Mouse (Mus musculus) lung, postnatal 0 days (tissue): ENCODE results near the gene Nenf. TPM values are rescaled to one million over a fixed set of nuclear protein-coding genes. Genes with fewer than 3 reads are reported as not detected.

Source experiments
- ATAC-seq: fragments of 200-750 bp; cut with Nextera tagmentation; 2 replicates; pipeline ENCODE4 v1.8.0; 2017; ENCODE audit warnings: moderate library complexity
- DNase-seq: peaks from one replicate; pipeline ENCODE4 v3.0.0-alpha.2; 2016; ENCODE audit warnings: low spot score
- H3K27ac ChIP-seq: fragments of 300-500 bp; sonication (generic); 2 replicates; pipeline ENCODE4 v1.5.1; 2014; ENCODE audit warnings: antibody characterized with exemption, mild to moderate bottlenecking, low read length, mixed read lengths
- H3K27me3 ChIP-seq: fragments of 300-500 bp; sonication (generic); replicated peaks from 2 replicates; pipeline ENCODE4 v1.6.1; 2014; ENCODE audit warnings: low read length, mixed read lengths; ENCODE audit not compliant: insufficient read depth
- H3K36me3 ChIP-seq: fragments of 300-500 bp; sonication (generic); 2 replicates; pipeline ENCODE4 v1.6.1; 2014; ENCODE audit warnings: low read length, mixed read lengths; ENCODE audit not compliant: insufficient read depth
- H3K4me1 ChIP-seq: fragments of 300-500 bp; sonication (generic); 2 replicates; pipeline ENCODE4 v1.6.1; 2014; ENCODE audit warnings: antibody characterized with exemption, low read depth, low read length, mixed read lengths; ENCODE audit not compliant: insufficient read depth
- H3K4me2 ChIP-seq: fragments of 300-500 bp; sonication (generic); replicated peaks from 2 replicates; pipeline ENCODE4 v1.6.1; 2014; ENCODE audit warnings: low read depth, mild to moderate bottlenecking, low read length, moderate library complexity, mixed read lengths
- H3K4me3 ChIP-seq: fragments of 300-500 bp; sonication (generic); 2 replicates; pipeline ENCODE4 v1.5.1; 2014; ENCODE audit warnings: low read depth, low read length
- H3K9ac ChIP-seq: fragments of 300-500 bp; sonication (generic); replicated peaks from 2 replicates; pipeline ENCODE4 v1.6.1; 2014; ENCODE audit warnings: low read depth, mild to moderate bottlenecking
- H3K9me3 ChIP-seq: fragments of 300-500 bp; sonication (generic); 2 replicates; pipeline ENCODE4 v1.6.1; 2016; ENCODE audit warnings: low read length, mixed read lengths
- CTCF ChIP-seq: IDR thresholded peaks from 2 replicates; pipeline ENCODE4 v1.5.1; 2016; ENCODE audit warnings: antibody characterized with exemption, mild to moderate bottlenecking
- EP300 ChIP-seq: IDR thresholded peaks from 2 replicates; pipeline ENCODE4 v1.6.1; 2016; ENCODE audit warnings: antibody characterized with exemption, mild to moderate bottlenecking, control low read depth
- WGBS: fragments of 180-500 bp; shearing (Covaris S2); extraction: QIAGEN DNeasy Blood & Tissue Kit; methylation state at CpG from one replicate; pipeline ENCODE4 v1.1.7; 2014; 5-methylcytosine and 5-hydroxymethylcytosine counted together
- polyA plus RNA-seq: library from polyadenylated mRNA; unstranded; fragments of >200 nt; fragmentation: Nextera tagmentation; extraction: Ambion mirVana; gene quantifications from 2 replicates; pipeline ENCODE4 v1.2.1, GENCODE M21; 2015

Gene Nenf
- polyA plus RNA-seq, 1 experiment from 2014 or later, result 177 TPM

DNA sequence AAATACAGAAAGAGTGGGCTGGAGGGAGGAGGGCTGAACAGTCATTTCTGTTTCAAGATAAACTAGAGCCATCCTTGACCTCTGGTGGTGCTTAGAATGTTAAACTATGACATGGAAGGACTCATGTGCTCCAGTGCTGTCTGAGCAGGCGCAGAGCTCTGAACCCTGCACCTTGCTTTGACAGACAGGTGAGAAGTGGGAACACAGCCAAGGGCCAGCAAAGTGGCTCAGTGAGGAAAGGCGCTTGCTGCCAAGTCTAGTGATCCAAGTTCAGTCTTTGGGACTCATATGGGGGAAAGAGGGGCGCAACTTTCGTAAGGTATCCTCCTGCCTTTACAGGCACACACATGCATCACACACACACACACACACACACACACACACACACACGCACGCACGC lies 41.8 kb downstream of the Nenf start:
- ATAC-seq (no peak), DNase-seq (no peak)
- Histone ChIP-seq H3K36me3 (no peaks in the 10 kb centered on the region), H3K4me2 (no peak overlapping the region), H3K9me3 (no peaks in the 10 kb centered on the region), H3K4me3 (no peak overlapping the region), H3K27me3 (no peaks in the 10 kb centered on the region), H3K4me1 (no peaks in the 10 kb centered on the region; the same call in 1 of the 2 replicates), H3K9ac (no peak overlapping the region), H3K27ac (no peak overlapping the region)
- TF ChIP-seq EP300 (no peak), CTCF (no peak)
- 96% methylated on average over 6 of the region's 7 CpGs for WGBS

DNA sequence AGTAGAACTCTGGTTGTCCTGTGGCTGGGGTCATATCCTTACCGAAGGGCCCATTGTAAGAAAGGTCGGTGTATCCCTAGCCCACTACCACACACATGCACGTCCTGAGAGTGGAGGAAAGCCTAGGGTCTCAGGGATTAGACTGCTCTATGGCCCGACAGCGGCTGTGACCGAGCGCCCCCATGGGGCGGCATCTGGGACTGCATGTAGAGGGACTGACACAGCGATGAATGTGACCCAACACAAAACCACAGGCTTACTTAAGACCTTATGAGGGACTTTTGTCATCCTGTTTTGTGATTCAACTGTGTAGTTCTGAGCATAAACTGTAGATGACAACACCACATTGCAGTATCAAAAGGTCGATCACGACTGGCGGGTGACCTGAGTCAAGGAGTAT lies 42.5 kb downstream of the Nenf start:
- no peak overlapping the region for H3K4me3 ChIP-seq
- no peaks in the 10 kb centered on the region for H3K27me3 ChIP-seq
- no peak overlapping the region for H3K4me2 ChIP-seq
- no peaks in the 10 kb centered on the region for H3K36me3 ChIP-seq
- WGBS, result 8% methylated on average over 12 of the region's 12 CpGs
- no peak overlapping the region for H3K9ac ChIP-seq
- DNase-seq (peak; percentile 78), ATAC-seq (0 out of 2 replicates have a peak, but pooled peaks have one; percentile 7)
- TF ChIP-seq EP300 (no peak), CTCF (peak; percentile 95)
- H3K9me3 ChIP-seq, result no peaks in the 10 kb centered on the region
- no peak overlapping the region for H3K27ac ChIP-seq
- no peaks in the 10 kb centered on the region; the same call in 1 of the 2 replicates for H3K4me1 ChIP-seq

DNA sequence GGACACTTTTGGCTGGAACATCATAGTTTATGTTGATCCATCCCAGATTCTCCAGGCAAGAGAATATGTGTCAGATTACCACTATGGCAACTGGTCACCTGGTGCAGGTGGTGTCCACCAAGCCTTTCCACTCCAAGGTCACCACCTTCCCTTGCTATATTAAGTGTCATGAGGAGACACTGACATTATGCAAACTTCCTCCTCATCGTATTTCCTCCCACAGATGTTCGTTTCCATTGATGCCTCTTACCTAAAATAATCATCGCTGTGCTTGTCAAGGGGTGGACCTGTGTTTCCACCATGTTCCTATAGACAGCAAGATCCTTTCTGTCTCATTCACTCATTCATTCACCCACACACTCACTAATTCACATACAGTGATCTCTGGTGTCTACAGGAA lies 45.3 kb downstream of the Nenf start:
- ATAC-seq, result no peak

DNA sequence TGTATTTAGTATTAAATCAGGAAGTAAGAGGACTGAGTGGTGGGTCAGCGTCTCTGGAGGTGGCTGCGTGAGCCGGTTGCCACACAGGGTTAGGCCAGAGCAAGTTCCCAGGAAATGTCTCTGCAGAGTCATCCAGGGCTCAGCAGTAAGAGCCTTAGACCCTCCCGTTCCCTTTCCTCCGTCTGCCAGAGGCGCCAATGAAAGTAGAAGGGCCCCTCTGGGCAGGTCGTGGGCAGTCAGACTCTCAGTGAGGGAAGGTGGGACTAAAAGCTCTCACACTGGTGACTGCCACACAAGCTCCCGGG lies 48.4 kb downstream of the Nenf start:
- 27% methylated on average over 8 of the region's 8 CpGs for WGBS

More for the DNA sequence above, 45.3 kb downstream of the Nenf start:
- no peak overlapping the region for H3K4me2 ChIP-seq
- H3K9me3 ChIP-seq, result no peaks in the 10 kb centered on the region
- TF ChIP-seq CTCF (no peak), EP300 (no peak)
- H3K4me3 ChIP-seq, result no peak overlapping the region
- 47% methylated on average over 3 of the region's 3 CpGs for WGBS
- H3K36me3 ChIP-seq, result no peaks in the 10 kb centered on the region
- H3K4me1 ChIP-seq, result no peaks in the 10 kb centered on the region
- no peak overlapping the region for H3K27ac ChIP-seq
- no peak overlapping the region for H3K9ac ChIP-seq
- no peaks in the 10 kb centered on the region for H3K27me3 ChIP-seq
- DNase-seq, result no peak

DNA sequence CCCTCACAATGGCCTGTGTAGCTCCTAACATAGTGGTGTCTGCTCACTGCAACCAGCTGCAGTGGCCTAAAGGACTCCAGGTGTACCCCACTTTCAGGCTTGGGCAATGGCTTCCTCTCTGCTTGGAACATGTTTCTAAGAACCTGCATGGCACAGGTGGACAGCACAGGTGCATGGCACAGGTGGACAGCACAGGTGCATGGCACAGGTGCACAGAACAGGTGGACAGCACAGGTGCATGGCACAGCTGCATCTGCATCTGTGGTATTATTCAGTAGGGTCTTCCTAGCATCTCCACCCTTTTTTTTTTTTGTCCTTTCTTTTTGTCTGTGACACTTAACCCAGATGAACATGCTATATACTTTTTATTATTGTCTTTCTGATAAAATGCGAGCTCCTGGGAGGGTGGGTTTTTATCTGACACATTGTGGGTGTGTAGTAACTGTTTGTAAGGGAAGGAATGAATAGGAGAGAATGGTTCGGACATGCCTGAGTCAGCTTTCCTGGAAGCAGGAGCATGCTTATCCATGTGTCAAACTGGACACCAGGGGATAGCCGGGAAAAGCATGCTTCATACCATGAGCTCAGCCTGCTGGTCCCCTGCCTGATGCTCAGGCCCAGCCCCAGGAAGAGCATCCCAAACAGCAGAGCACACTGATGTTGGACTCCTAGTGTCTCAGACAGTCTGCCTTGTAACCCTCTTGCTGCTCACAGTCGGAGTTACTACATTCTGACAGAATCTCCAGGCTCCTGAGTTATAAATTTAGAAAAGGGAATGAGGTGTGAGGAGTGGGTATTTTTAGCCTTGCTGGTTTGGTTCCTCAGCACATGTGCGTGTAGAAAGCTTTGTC lies 49.0 kb downstream of the Nenf start:
- no peak overlapping the region for H3K4me2 ChIP-seq
- no peaks in the 10 kb centered on the region for H3K36me3 ChIP-seq
- H3K4me3 ChIP-seq, result no peak overlapping the region
- no peak for DNase-seq
- ATAC-seq, result peak; percentile 11; the same call in 1 of the 2 replicates
- H3K9ac ChIP-seq, result no peak overlapping the region
- no peaks in the 10 kb centered on the region for H3K4me1 ChIP-seq
- 60% methylated on average over 5 of the region's 5 CpGs for WGBS
- TF ChIP-seq EP300 (no peak), CTCF (no peak)
- no peaks in the 10 kb centered on the region for H3K27me3 ChIP-seq
- no peaks in the 10 kb centered on the region for H3K9me3 ChIP-seq
- H3K27ac ChIP-seq, result no peak overlapping the region

More for the DNA sequence above, 48.4 kb downstream of the Nenf start:
- no peak overlapping the region for H3K4me3 ChIP-seq
- no peaks in the 10 kb centered on the region for H3K36me3 ChIP-seq
- no peak overlapping the region for H3K27ac ChIP-seq
- no peaks in the 10 kb centered on the region for H3K4me1 ChIP-seq
- no peak overlapping the region for H3K9ac ChIP-seq
- no peaks in the 10 kb centered on the region for H3K27me3 ChIP-seq
- no peak overlapping the region for H3K4me2 ChIP-seq
- DNase-seq (peak; percentile 49), ATAC-seq (peak; percentile 58)
- no peaks in the 10 kb centered on the region for H3K9me3 ChIP-seq
- TF ChIP-seq EP300, result no peak
- TF ChIP-seq CTCF, result no peak

DNA sequence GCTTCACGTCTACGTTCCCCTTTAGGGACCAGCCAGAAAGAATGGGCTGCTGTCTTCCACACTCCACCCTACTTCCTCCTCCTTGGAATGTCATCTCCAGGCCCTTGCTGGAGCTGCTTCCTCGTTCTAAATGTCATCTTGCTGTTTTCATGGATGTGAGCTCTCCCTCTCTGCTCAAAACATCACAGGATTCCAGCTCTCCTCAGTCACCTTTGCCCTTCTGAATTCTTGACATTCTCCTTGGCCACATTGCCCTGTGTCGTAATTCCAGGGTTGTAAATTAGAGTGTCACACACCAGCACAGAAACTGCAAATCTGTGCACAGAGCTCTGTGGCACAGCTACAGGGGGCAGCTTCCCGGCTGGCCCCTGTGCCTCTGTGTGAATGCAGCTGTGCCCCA lies 50.1 kb downstream of the Nenf start:
- no peaks in the 10 kb centered on the region for H3K4me1 ChIP-seq
- no peak overlapping the region for H3K9ac ChIP-seq
- ATAC-seq (no peak), DNase-seq (no peak)
- no peak overlapping the region for H3K27ac ChIP-seq
- no peak overlapping the region for H3K4me3 ChIP-seq
- no peak overlapping the region for H3K4me2 ChIP-seq
- TF ChIP-seq CTCF, result no peak
- TF ChIP-seq EP300, result no peak
- no peaks in the 10 kb centered on the region for H3K27me3 ChIP-seq
- no peaks in the 10 kb centered on the region for H3K9me3 ChIP-seq
- no peaks in the 10 kb centered on the region for H3K36me3 ChIP-seq
- whole genome bisulfite sequencing, result 27% methylated on average over 5 of the region's 5 CpGs
